23 mouse cellular contexts compared by ENCODE assay signal in the genomic region with DNA sequence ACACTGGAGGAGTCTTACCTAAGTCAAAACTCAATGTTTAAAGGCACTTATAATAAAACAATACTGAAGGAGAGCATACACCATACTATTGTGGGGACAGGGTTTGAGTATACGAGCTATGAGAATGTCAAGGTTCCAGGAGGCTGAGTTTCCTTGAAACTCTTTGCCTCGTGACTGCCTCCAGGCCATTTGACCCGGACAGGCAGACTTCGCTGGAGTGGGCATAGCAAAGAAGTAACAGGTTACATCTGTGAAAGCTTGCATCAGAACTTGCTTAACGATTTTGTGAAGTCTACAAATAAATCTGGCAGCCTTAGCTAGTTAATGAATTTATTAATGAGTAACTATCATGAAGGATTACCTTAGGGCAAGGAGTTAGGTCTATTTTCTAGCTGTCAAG. TPM values are rescaled to one million over a fixed set of nuclear protein-coding genes. Genes with fewer than 3 reads are reported as not detected.
DNase-seq lines count a peak whose midpoint lies in the region; ATAC-seq and TF ChIP-seq lines count a peak whose summit lies in the region.
"Had no signal": no experiment of that assay in that cellular context is flagged by ENCODE, and none has a peak within 500 bp of the region (broad histone marks: within the 10 kb centered on the region; RNA-seq: fewer than 3 reads in every experiment).

No protein-coding gene starts in this region.

- TF ChIP-seq CTCF in lung, postnatal 0 days (IDR thresholded peaks at IDR 0.05): no peak

- no peaks in the 10 kb centered on the region for H3K9me3 ChIP-seq in lung, postnatal 0 days (ENCODE audit: low read length)
- no peaks in the 10 kb centered on the region for H3K9me3 ChIP-seq in intestine, embryonic 15.5 days
- H3K9me3 ChIP-seq in kidney, embryonic 16.5 days (ENCODE audit: low read length): no peaks in the 10 kb centered on the region
- H3K9me3 ChIP-seq in hindbrain, embryonic 12.5 days (replicated peaks): no peaks in the 10 kb centered on the region
- H3K9me3 ChIP-seq: hindbrain, embryonic 13.5 days; limb, embryonic 12.5 days; midbrain, embryonic 15.5 days; neural tube, embryonic 13.5 days had no signal

- H3K27me3 ChIP-seq in lung, postnatal 0 days (replicated peaks; ENCODE audit: insufficient read depth, low read length): no peaks in the 10 kb centered on the region
- H3K27me3 ChIP-seq in intestine, embryonic 15.5 days (replicated peaks): no peaks in the 10 kb centered on the region
- H3K27me3 ChIP-seq in kidney, embryonic 16.5 days (ENCODE audit: insufficient read depth, low read length): no peaks in the 10 kb centered on the region
- H3K27me3 ChIP-seq in hindbrain, embryonic 12.5 days: peaks cover 17% of the 10 kb centered on the region
- H3K27me3 ChIP-seq: limb, embryonic 12.5 days; midbrain, embryonic 15.5 days had no signal

- peak; percentile 11; the same call in 1 of the 2 replicates for ATAC-seq in lung, postnatal 0 days
- 0 out of 2 replicates have a peak, but pooled peaks have one; percentile 8 for ATAC-seq in intestine, embryonic 15.5 days
- no peak for ATAC-seq in kidney, embryonic 16.5 days (ENCODE audit: low FRiP score, low TSS enrichment)
- no peak for ATAC-seq in CD4-positive, CD25-positive, alpha-beta regulatory T cell, adult 4 months
- no peak for ATAC-seq in hindbrain, embryonic 12.5 days (ENCODE audit: low FRiP score)
- ATAC-seq: midbrain, embryonic 15.5 days had no signal

- DNase-seq in lung, postnatal 0 days (ENCODE audit: low spot score): peak; percentile 8
- DNase-seq in lung, postnatal 10 days: no peak
- no peak for DNase-seq in cerebellum, postnatal 36 days
- DNase-seq: adrenal gland, postnatal 36 days; cerebellum, adult 9-10 months; gastrocnemius, postnatal 36 days; heart, adult 2 months; layer of hippocampus, postnatal 36 days; lung, embryonic 14.5 days; lung, postnatal 4 days; retina, postnatal 1 day; right cerebral cortex, postnatal 25 days; thymus, postnatal 36 days had no signal

- H3K9ac ChIP-seq in lung, postnatal 0 days (replicated peaks; ENCODE audit: low read depth): no peak overlapping the region
- no peak overlapping the region for H3K9ac ChIP-seq in intestine, embryonic 15.5 days
- H3K9ac ChIP-seq in kidney, embryonic 16.5 days (replicated peaks; ENCODE audit: low read length): no peak overlapping the region
- H3K9ac ChIP-seq in hindbrain, embryonic 12.5 days: no peak overlapping the region
- H3K9ac ChIP-seq: hindbrain, embryonic 13.5 days; limb, embryonic 12.5 days; liver, embryonic 14.5 days; lung, embryonic 14.5 days; midbrain, embryonic 15.5 days; neural tube, embryonic 13.5 days had no signal

- no peak overlapping the region for H3K4me2 ChIP-seq in lung, postnatal 0 days (replicated peaks; ENCODE audit: low read depth, low read length)
- no peak overlapping the region for H3K4me2 ChIP-seq in intestine, embryonic 15.5 days (replicated peaks)
- no peak overlapping the region for H3K4me2 ChIP-seq in kidney, embryonic 16.5 days (replicated peaks; ENCODE audit: low read depth, low read length)
- no peak overlapping the region for H3K4me2 ChIP-seq in hindbrain, embryonic 12.5 days (replicated peaks)
- H3K4me2 ChIP-seq: hindbrain, embryonic 13.5 days; limb, embryonic 12.5 days; lung, embryonic 14.5 days; midbrain, embryonic 15.5 days; neural tube, embryonic 13.5 days had no signal

- no peak overlapping the region for H3K27ac ChIP-seq in lung, postnatal 0 days (ENCODE audit: low read length)
- 0 out of 2 replicates have a peak overlapping the region, but pooled peaks have one; percentile 14 for H3K27ac ChIP-seq in intestine, embryonic 15.5 days
- peak overlapping the region; percentile 34; the same call in 1 of the 2 replicates for H3K27ac ChIP-seq in kidney, embryonic 16.5 days (ENCODE audit: low read length)
- no peak overlapping the region for H3K27ac ChIP-seq in hindbrain, embryonic 12.5 days
- H3K27ac ChIP-seq: heart, adult 2 months; hindbrain, embryonic 13.5 days; limb, embryonic 12.5 days; liver, embryonic 14.5 days; midbrain, embryonic 15.5 days; neural tube, embryonic 13.5 days had no signal

- WGBS in lung, postnatal 0 days: 60% methylated on average over 5 of the region's 5 CpGs
- WGBS in intestine, embryonic 15.5 days: 70% methylated on average over 5 of the region's 5 CpGs
- WGBS in kidney, embryonic 16.5 days: 51% methylated on average over 5 of the region's 5 CpGs
- WGBS in hindbrain, embryonic 12.5 days: 67% methylated on average over 5 of the region's 5 CpGs

- no peak; the same call in 1 of the 2 replicates for TF ChIP-seq EP300 in lung, postnatal 0 days (IDR thresholded peaks at IDR 0.05)

- no peaks in the 10 kb centered on the region for H3K4me1 ChIP-seq in lung, postnatal 0 days (ENCODE audit: insufficient read depth, low read depth, low read length)
- H3K4me1 ChIP-seq in intestine, embryonic 15.5 days (replicated peaks): peaks cover 5% of the 10 kb centered on the region
- H3K4me1 ChIP-seq in kidney, embryonic 16.5 days (ENCODE audit: insufficient read depth, low read length): peaks cover 11% of the 10 kb centered on the region
- peaks cover 7% of the 10 kb centered on the region for H3K4me1 ChIP-seq in hindbrain, embryonic 12.5 days
- H3K4me1 ChIP-seq: midbrain, embryonic 15.5 days had no signal

- no peaks in the 10 kb centered on the region for H3K36me3 ChIP-seq in lung, postnatal 0 days (ENCODE audit: insufficient read depth, low read length)
- no peaks in the 10 kb centered on the region for H3K36me3 ChIP-seq in intestine, embryonic 15.5 days
- H3K36me3 ChIP-seq in kidney, embryonic 16.5 days (ENCODE audit: insufficient read depth, low read length): no peaks in the 10 kb centered on the region
- H3K36me3 ChIP-seq in hindbrain, embryonic 12.5 days: no peaks in the 10 kb centered on the region
- H3K36me3 ChIP-seq: hindbrain, embryonic 13.5 days; limb, embryonic 12.5 days; midbrain, embryonic 15.5 days; neural tube, embryonic 13.5 days had no signal

- H3K4me3 ChIP-seq in lung, postnatal 0 days (ENCODE audit: low read depth, low read length): no peak overlapping the region
- no peak overlapping the region for H3K4me3 ChIP-seq in intestine, embryonic 15.5 days (replicated peaks)
- no peak overlapping the region for H3K4me3 ChIP-seq in kidney, embryonic 16.5 days (ENCODE audit: low read length)
- H3K4me3 ChIP-seq in hindbrain, embryonic 12.5 days: no peak overlapping the region
- H3K4me3 ChIP-seq: heart, adult 2 months; hindbrain, embryonic 13.5 days; limb, embryonic 12.5 days; midbrain, embryonic 15.5 days; neural tube, embryonic 13.5 days had no signal

RNA-seq across cellular contexts. Expression of a gene that starts 51.0 kb away (rescaled TPM):
- polyA plus RNA-seq in lung, postnatal 0 days (2015; fragmentation: Nextera tagmentation; extraction: Ambion mirVana): 0.35 and 0.37 TPM in 2 replicates
- polyA plus RNA-seq in intestine, embryonic 15.5 days (2015; fragmentation: Nextera tagmentation; extraction: Ambion mirVana): 0.27 and 0.49 TPM in 2 replicates
- polyA plus RNA-seq in kidney, embryonic 16.5 days (2015; fragmentation: Nextera tagmentation; extraction: Ambion mirVana): 0.18 and 0.21 TPM in 2 replicates
- polyA plus RNA-seq in CD4-positive, CD25-positive, alpha-beta regulatory T cell, adult 4 months (2017; shearing (Covaris generic)): 1 to 10 TPM; 2.2 to 3.7 TPM
- polyA plus RNA-seq in hindbrain, embryonic 12.5 days (2016; fragmentation: Nextera tagmentation; extraction: Ambion mirVana): 0.18 and 0.45 TPM in 2 replicates
- polyA plus RNA-seq: forebrain, embryonic 11.5 days had no signal

Comparison
In these comparisons a context has a peak if more than half of its experiments do, and no peak if none do; other contexts are left out.
1. ATAC-seq: peak in lung, postnatal 0 days (single experiment) and intestine, embryonic 15.5 days (single experiment); none in kidney, embryonic 16.5 days (single experiment), CD4-positive, CD25-positive, alpha-beta regulatory T cell, adult 4 months (single experiment) and hindbrain, embryonic 12.5 days (single experiment).
2. H3K27ac ChIP-seq: peak in intestine, embryonic 15.5 days (single experiment) and kidney, embryonic 16.5 days (single experiment); none in lung, postnatal 0 days (single experiment) and hindbrain, embryonic 12.5 days (single experiment).